Mouse (Mus musculus): ENCODE results near the gene Sema6c. TPM values are rescaled to one million over a fixed set of nuclear protein-coding genes. Genes with fewer than 3 reads are reported as not detected.
"Not testable (repeated sequence)": the region's sequence is repeated elsewhere in the genome, so short reads cannot be mapped to it uniquely, and the experiment has no call there.

Sema6c gene
- polyA plus RNA-seq (2012; rRNA removed): 10.7 and 11.8 TPM in 2 replicates

DNA sequence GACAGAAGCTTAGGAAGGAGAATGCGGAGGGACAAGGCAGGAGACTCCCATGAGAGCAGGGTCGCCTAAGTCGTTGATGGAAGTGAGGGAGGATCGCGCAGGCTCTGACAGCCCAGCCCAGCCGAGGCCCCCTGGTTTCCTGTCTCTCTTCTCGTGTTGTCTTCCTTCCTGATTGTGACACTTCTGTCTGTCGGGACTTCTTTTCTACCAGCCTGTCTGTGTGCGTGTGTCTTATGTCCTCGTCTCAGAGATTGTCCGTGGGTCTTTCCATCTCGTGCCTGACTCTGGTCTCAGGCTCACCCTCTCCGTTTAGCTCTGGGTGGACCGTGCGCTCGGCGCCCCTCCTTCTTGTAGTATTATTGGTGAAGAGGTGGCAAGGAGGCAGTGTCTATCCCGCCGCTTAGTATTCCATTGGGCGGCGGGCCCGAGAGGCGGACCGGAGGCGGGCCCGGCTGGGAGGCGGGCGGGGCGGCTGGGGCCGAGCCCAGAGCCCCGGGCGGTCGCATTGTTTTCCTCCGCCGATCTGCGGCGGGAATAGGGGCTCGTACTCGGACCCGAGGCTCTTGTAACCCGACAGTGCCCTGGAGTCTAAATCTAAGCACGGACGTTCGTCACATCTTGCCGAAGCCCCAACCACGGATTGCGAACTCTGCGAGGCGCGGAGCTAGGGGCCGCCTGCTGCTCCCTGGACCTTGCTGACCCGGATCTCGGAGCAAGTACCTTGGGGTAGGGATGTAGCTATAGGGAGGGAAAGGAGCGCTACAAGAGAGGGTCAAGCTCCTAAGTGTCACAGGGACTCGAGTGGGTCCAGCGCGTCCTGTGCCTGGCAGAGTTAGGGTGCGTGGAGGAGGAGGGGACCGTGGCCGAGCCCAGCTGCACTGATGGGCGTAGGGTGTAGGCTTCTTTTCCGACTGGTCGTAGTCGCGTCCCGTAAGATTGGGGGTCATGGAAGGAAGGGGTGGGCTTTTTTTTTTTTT lies at the start of gene Sema6c:
TSS of gene Sema6c (plus strand) at position 471 of the 977 bp plus-strand sequence.
- TF ChIP-seq POLR2A (IDR thresholded peaks at IDR 0.05; ENCODE audit: borderline replicate concordance, extremely low read depth, low read depth, low read length) (peak; percentile 63; the same call in 1 of the 2 replicates), CTCF (IDR thresholded peaks at IDR 0.05; ENCODE audit: insufficient read depth, low read length) (no peak)
- DNase-seq: peak; percentile 86
- H3K4me1 ChIP-seq (ENCODE audit: control insufficient read depth, insufficient read depth, low read length): peaks cover 13% of the 10 kb centered on the region; the same call in 1 of the 2 replicates
- WGBS: under 1% methylated on average over 66 of the region's 66 CpGs
- H3K4me3 ChIP-seq (replicated peaks; ENCODE audit: extremely low read depth, low read depth, low read length): peak within 1 kb of the TSS; percentile 91

GRCm38 (mm10) chr3:95110911-95111726 lies 49.1 kb upstream of the Sema6c start, which contains the start of gene Vps72:
TSS of gene Vps72 (plus strand) at chr3:95111022.
- DNase-seq: peak; percentile 91
- no peak for TF ChIP-seq CTCF (IDR thresholded peaks at IDR 0.05; ENCODE audit: insufficient read depth, low read length)
- peak; percentile 76; the same call in 1 of the 2 replicates for TF ChIP-seq POLR2A (IDR thresholded peaks at IDR 0.05; ENCODE audit: borderline replicate concordance, extremely low read depth, low read depth, low read length)
- no peaks in the 10 kb centered on the region for H3K4me1 ChIP-seq (ENCODE audit: control insufficient read depth, insufficient read depth, low read length)
- H3K4me3 ChIP-seq (replicated peaks; ENCODE audit: extremely low read depth, low read depth, low read length): peak within 1 kb of the TSS; percentile 100
- under 1% methylated on average over 54 of the region's 54 CpGs for WGBS

DNA sequence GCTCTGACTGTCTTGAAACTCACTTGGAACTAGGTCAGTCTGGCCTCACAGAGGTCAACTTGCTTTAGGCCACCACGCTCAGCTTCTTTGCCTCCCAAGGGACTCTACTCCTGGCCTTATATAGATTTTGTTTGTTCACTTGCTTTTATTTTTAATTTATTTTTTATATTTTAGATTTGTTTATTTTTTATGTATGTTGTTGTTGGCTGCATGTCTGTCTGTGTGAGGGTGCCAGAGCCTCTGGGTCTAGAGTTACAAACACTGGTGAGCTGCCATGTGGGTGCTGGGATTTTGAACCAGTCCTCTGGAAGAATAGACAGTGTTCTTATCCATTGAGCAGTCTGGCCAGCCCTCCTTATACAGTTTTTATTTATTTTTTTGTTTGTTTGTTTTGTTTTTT lies 47.5 kb upstream of the Sema6c start:
- Histone ChIP-seq H3K4me1 (ENCODE audit: control insufficient read depth, insufficient read depth, low read length) (no peaks in the 10 kb centered on the region), H3K4me3 (replicated peaks; ENCODE audit: extremely low read depth, low read depth, low read length) (no peak overlapping the region)
- no peak for DNase-seq
- WGBS: 88% methylated on average over 1 of the region's 1 CpGs
- no peak for TF ChIP-seq POLR2A (IDR thresholded peaks at IDR 0.05; ENCODE audit: borderline replicate concordance, extremely low read depth, low read depth, low read length)
- no peak for TF ChIP-seq CTCF (IDR thresholded peaks at IDR 0.05; ENCODE audit: insufficient read depth, low read length)

- no peak for TF ChIP-seq POLR2A (IDR thresholded peaks at IDR 0.05; ENCODE audit: borderline replicate concordance, extremely low read depth, low read depth, low read length)
- TF ChIP-seq CTCF (IDR thresholded peaks at IDR 0.05; ENCODE audit: insufficient read depth, low read length): no peak
- Histone ChIP-seq H3K4me3 (replicated peaks; ENCODE audit: extremely low read depth, low read depth, low read length) (no peak overlapping the region), H3K4me1 (ENCODE audit: control insufficient read depth, insufficient read depth, low read length) (peaks cover 2% of the 10 kb centered on the region; the same call in 1 of the 2 replicates)
- no peak for DNase-seq
- 83% methylated on average over 2 of the region's 2 CpGs for WGBS
Measured at GRCm38 (mm10) chr3:95117751-95118150, 42.5 kb upstream of the Sema6c start.

GRCm38 (mm10) chr3:95121580-95121979 lies 38.7 kb upstream of the Sema6c start:
- DNase-seq: no peak
- TF ChIP-seq CTCF (IDR thresholded peaks at IDR 0.05; ENCODE audit: insufficient read depth, low read length): no peak
- TF ChIP-seq POLR2A (IDR thresholded peaks at IDR 0.05; ENCODE audit: borderline replicate concordance, extremely low read depth, low read depth, low read length): no peak
- Histone ChIP-seq H3K4me1 (ENCODE audit: control insufficient read depth, insufficient read depth, low read length) (peaks cover 5% of the 10 kb centered on the region), H3K4me3 (replicated peaks; ENCODE audit: extremely low read depth, low read depth, low read length) (no peak overlapping the region)
- 43% methylated on average over 6 of the region's 6 CpGs for WGBS

DNA sequence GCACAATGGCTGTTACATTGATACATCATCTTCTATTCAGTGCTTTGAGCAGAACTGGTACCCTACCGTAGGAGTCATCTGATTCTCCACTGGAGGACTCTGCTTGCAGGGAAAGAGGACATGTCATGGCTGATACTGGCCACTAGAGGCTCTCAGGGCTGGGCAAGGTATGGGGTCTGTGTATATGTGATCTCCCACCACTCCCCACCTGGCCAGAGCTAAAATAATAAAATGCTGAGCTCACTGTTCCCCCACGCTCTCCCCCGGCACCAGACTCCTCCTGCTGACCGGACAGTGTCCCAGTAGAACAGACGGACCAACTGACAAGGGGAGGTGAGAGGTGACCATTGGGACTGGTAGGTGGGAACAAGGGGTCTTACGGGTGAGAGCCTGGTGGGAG lies 36.0 kb upstream of the Sema6c start, which contains the start of gene Tmod4:
TSS of gene Tmod4 (plus strand) at position 231 of the 400 bp plus-strand sequence.
- no peak for DNase-seq

GRCm38 (mm10) chr3:95124972-95125371 lies 35.3 kb upstream of the Sema6c start:
- TF ChIP-seq POLR2A (IDR thresholded peaks at IDR 0.05; ENCODE audit: borderline replicate concordance, extremely low read depth, low read depth, low read length) (no peak), CTCF (IDR thresholded peaks at IDR 0.05; ENCODE audit: insufficient read depth, low read length) (no peak)
- DNase-seq: peak; percentile 54
- 5% methylated on average over 5 of the region's 5 CpGs for WGBS
- Histone ChIP-seq H3K4me1 (ENCODE audit: control insufficient read depth, insufficient read depth, low read length) (peaks cover 5% of the 10 kb centered on the region), H3K4me3 (replicated peaks; ENCODE audit: extremely low read depth, low read depth, low read length) (no peak overlapping the region)

More for the DNA sequence above, 36.0 kb upstream of the Sema6c start, which contains the start of gene Tmod4:
- 52% methylated on average over 6 of the region's 6 CpGs for WGBS
- H3K4me3 ChIP-seq (replicated peaks; ENCODE audit: extremely low read depth, low read depth, low read length): no peak within 1 kb of the TSS
- TF ChIP-seq POLR2A (IDR thresholded peaks at IDR 0.05; ENCODE audit: borderline replicate concordance, extremely low read depth, low read depth, low read length): no peak
- TF ChIP-seq CTCF (IDR thresholded peaks at IDR 0.05; ENCODE audit: insufficient read depth, low read length): peak; percentile 61
- H3K4me1 ChIP-seq (ENCODE audit: control insufficient read depth, insufficient read depth, low read length): peaks cover 5% of the 10 kb centered on the region

GRCm38 (mm10) chr3:95129226-95129651 lies 31.0 kb upstream of the Sema6c start:
- DNase-seq: no peak
- Histone ChIP-seq H3K4me3 (replicated peaks; ENCODE audit: extremely low read depth, low read depth, low read length) (no peak overlapping the region), H3K4me1 (ENCODE audit: control insufficient read depth, insufficient read depth, low read length) (peaks cover 6% of the 10 kb centered on the region; the same call in 1 of the 2 replicates)
- 44% methylated on average over 6 of the region's 6 CpGs for WGBS
- no peak for TF ChIP-seq POLR2A (IDR thresholded peaks at IDR 0.05; ENCODE audit: borderline replicate concordance, extremely low read depth, low read depth, low read length)
- TF ChIP-seq CTCF (IDR thresholded peaks at IDR 0.05; ENCODE audit: insufficient read depth, low read length): no peak

DNA sequence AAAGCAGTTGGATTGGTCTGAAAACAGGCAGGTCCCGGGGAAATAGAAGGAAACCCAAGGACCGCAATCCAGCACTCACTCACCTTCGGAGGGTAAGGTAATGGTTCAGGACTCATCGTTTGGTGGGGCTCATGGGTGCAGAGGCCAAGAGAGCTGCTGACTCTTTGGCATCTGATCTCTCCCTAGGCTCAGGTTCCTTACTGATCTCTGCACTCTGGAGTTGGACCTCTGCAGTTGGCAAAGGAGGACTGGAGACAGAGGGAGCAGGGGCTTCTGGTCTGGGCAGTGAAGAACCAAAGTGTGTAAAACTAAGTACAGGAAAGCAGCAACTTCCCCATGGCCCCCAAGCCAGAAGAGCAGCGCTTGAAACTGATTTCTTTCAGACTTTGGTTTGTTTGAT lies 30.2 kb upstream of the Sema6c start:
- 76% methylated on average over 5 of the region's 5 CpGs for WGBS
- no peak for DNase-seq
- Histone ChIP-seq H3K4me1 (ENCODE audit: control insufficient read depth, insufficient read depth, low read length) (0 out of 2 replicates have a peak, but pooled peaks cover 3% of the 10 kb centered on the region), H3K4me3 (replicated peaks; ENCODE audit: extremely low read depth, low read depth, low read length) (no peak overlapping the region)
- no peak for TF ChIP-seq CTCF (IDR thresholded peaks at IDR 0.05; ENCODE audit: insufficient read depth, low read length)
- TF ChIP-seq POLR2A (IDR thresholded peaks at IDR 0.05; ENCODE audit: borderline replicate concordance, extremely low read depth, low read depth, low read length): no peak

- DNase-seq; H3K4me3 ChIP-seq (replicated peaks; ENCODE audit: extremely low read depth, low read depth, low read length): not testable (repeated sequence)
- WGBS: 84% methylated on average over 2 of the region's 2 CpGs
Measured at GRCm38 (mm10) chr3:95132389-95132788, 27.9 kb upstream of the Sema6c start.

More at GRCm38 (mm10) chr3:95132389-95132788, 27.9 kb upstream of the Sema6c start:
- not testable (repeated sequence) for H3K4me1 ChIP-seq (ENCODE audit: control insufficient read depth, insufficient read depth, low read length)

Data from lung, adult 2 months (tissue).